Mouse (Mus musculus) heart, postnatal 10 days (tissue): ENCODE results near the gene Tbck. TPM values are rescaled to one million over a fixed set of nuclear protein-coding genes. Genes with fewer than 3 reads are reported as not detected.

Source experiments
- DNase-seq, 2 experiments: peaks; one replicate each; pipeline ENCODE4 v3.0.0; 2021
- intact Hi-C: fragments of 180-260 bp; cut with DNase I; formaldehyde crosslinking; loops from one replicate; pipeline ENCODE4 v1.15.1; 2025
- total RNA-seq, 2 experiments: library from RNA; stranded (reverse); gene quantifications; 2 replicates each; pipeline ENCODE4 v1.2.3; 2021

Gene Tbck
- total RNA-seq, 2 experiments from 2014 or later: 16.0 to 16.5 TPM

DNA sequence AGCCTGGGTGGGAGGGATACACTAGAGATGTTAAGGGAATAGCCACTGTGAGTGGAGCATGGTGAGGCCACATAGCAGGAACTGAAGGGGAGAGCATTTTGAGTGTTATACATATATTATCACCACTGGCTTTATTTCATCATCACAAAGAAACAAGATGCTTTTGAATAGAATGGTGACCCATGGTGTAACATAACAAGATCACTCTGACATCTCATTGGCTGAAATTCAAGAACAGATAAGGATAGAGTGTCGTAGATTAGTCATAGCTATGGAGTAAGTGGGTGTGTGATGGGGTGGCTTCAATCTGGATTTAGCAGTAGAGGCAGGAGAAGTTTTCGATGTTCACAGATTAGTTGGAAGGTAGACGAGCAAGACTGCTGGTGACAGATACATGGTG is 64.8 kb downstream of the Tbck start:
- intact Hi-C loops: no loop called here
- no peak for DNase-seq

DNA sequence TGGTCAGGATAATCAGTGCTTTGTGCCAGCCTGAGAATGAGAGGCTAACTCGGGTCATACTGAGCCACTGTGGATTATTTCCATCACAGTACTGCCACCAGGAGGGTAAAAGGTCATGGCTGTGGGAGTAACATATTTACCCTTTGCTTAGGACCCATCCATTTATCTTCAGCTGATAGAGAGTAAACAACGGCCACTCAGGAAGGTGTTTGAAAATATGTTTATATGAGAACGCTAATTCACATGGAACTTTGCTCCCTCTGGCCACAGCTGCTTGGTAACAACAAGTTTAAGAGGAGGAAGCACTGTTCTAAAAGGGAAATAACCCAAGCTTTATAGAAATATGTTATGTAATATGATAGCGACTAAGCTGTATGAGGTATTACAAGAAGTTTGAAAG is 68.8 kb downstream of the Tbck start:
- intact Hi-C loops: no loop called here
- no peak for DNase-seq

GRCm38 (mm10) chr3:132756274-132756673 is 72.3 kb downstream of the Tbck start:
- intact Hi-C loops: no loop called here
- no peak for DNase-seq

GRCm38 (mm10) chr3:132766033-132766726 is 82.2 kb downstream of the Tbck start:
- intact Hi-C loops: no loop called here
- DNase-seq: no peak

GRCm38 (mm10) chr3:132772054-132772453 is 88.1 kb downstream of the Tbck start:
- intact Hi-C loops: no loop called here
- DNase-seq: no peak

GRCm38 (mm10) chr3:132776686-132777085 is 92.7 kb downstream of the Tbck start:
- intact Hi-C loops: no loop called here
- no peak for DNase-seq

DNA sequence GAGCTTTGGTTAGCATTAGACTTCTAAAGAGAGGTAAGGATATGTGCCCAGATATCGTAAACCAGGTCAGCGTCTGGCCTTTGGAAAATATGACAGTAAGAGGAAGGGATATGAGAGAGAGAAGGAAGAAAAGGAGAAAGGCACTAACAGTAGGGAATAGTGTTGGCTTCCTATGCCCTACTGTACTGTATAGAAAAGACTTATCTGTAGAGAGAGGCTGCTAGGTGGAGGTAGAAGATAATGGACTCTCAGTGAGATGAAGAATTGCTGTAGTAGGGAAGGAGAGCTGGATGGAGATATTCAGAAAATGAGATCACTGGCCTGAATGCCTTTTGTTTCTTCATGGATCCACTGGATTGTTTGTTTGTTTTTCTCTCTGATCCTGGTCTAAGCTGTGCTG is 97.2 kb downstream of the Tbck start:
- DNase-seq: no peak
- intact Hi-C loops: no loop called here

DNA sequence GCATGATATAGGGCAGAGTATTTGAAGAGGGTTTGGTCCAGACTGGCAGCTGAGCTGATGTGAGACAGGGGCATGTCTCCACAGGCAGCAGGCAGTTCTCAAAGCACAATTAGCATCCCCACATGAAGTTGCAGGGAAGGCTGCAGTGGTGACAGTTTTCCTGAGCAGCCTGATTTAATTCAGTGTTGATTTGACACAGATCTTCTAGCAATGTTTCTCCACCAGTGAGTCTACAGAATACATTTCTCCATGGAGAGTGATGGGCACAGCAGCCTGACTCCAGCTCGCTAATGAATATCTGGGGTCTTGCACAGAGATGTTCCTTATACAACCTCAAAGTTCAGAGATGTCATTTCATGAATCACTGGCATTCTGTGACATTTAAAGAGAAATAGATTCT is 99.1 kb downstream of the Tbck start:
- intact Hi-C loops: no loop called here
- no peak for DNase-seq

- intact Hi-C loops: no loop called here
- DNase-seq: no peak
Measured at GRCm38 (mm10) chr3:132784732-132785131, 100.8 kb downstream of the Tbck start.

DNA sequence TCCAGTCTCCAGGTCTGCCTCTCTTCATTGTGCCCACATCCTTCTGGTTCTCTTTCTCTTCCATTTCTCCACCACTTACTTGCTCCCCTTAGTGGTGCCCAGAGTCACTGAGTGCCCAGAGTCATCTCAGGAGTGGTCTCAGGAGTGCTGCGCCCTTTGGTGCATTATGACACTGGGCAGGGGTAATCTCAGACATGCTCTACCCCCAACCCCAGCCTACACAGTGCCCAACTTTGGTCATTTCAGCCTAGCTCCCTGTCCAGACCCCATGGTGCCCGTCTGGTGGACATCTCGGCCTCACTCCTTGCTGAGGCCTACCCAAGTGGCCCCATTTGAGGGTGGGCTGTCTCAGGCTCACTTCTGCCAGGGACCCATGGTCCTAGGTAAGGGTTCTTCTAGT is 102.7 kb downstream of the Tbck start:
- no peak for DNase-seq
- intact Hi-C loops: no loop called here

DNA sequence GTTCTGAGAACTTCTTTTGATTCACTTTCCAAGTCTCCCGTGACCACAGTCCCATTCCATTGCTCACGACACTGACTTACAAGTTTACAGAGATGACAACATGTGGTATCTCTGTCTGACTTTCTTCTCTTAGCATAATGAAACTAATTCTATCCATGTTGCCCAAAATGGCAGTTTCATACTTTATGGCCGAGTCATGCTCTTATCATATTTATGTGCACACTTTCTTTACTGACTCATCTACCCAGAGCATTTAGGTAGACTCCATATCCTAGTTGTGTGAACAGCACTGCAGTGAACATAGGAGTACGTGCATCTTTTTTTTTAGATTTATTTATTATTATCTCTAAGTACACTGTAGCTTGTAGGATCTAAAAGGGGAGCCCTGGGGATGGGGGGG is 103.8 kb downstream of the Tbck start:
- intact Hi-C loops: no loop called here
- no peak for DNase-seq

DNA sequence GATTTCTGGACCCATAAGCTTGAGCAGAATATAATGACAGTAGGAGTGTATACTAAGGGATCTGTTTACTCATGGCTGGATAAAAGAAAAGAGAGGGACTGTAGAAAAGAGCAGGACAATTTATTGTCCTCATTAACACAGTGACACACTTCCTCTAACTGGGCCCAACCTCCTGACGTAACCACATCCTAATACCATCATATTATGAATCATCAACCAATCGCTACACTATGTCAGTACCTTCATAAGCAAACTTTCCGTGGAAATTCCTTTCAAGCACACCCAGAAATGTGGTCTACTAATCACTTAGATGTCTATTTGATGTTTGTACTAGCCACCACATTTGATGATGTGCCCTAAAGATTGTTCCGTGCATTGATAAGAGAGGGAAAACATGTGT is 107.2 kb downstream of the Tbck start:
- DNase-seq: no peak
- intact Hi-C loops: no loop called here

GRCm38 (mm10) chr3:132800196-132800595 is 116.3 kb downstream of the Tbck start:
- no peak for DNase-seq
- intact Hi-C loops: no loop called here

DNA sequence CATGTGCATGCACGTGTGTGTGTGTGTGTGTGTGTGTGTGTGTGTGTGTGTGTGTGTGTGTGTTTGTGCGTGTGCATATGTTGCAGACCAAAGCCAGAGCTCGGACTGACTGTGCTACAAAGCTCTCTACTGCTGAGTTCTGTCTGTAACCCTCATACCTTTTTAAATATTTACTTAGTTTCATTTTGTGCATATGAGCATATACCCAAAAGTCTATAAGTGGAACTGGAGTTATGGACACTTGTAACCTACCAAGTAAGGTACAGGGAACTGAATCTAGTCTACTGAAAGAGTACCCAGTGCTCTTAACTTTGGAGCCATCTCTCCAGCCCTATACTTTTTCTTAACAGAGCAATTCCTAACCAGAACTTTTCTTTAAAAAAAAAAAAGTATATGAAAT is 118.0 kb downstream of the Tbck start:
- DNase-seq: no peak
- intact Hi-C loops: no loop called here

GRCm38 (mm10) chr3:132807888-132808579 is 124.1 kb downstream of the Tbck start:
- intact Hi-C loops: no loop called here
- no peak for DNase-seq

DNA sequence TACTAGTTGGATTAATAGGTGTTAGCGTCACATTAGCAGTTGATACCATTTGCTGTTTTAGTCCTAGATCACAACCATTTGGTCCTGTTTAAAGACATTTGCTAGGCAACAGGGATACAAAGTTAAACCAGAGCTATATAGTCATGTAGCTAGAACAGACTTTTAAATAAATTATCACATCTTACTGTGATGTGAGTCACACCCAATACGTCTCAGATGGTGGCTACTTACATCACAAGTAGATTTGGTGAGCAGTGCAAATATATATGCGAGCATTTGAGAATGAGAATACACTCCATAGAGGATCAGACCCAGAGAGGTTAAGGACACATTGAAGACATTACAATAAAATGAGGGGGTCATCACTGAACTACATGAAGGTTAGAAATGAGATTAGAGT is 125.0 kb downstream of the Tbck start:
- no peak for DNase-seq
- intact Hi-C loops: no loop called here

DNA sequence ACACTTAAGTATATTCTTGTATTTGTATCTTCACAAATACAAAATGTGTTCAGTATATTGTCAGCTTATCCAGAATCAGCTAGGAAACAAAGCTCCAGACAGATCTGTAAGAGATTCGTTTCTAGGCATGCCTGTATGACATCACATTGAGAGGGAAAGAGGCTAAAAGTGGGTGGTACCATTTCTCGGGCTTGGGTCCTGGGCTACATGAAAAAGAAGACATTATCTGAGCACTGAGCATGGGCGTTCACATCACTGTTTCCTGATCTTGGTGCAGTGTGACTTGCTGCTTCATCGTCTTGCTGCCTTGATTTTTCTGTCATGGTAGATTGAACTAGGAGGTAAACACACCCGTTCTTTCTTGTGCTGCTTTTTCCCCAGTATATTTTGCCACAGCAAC is 127.8 kb downstream of the Tbck start:
- intact Hi-C loops: no loop called here

DNA sequence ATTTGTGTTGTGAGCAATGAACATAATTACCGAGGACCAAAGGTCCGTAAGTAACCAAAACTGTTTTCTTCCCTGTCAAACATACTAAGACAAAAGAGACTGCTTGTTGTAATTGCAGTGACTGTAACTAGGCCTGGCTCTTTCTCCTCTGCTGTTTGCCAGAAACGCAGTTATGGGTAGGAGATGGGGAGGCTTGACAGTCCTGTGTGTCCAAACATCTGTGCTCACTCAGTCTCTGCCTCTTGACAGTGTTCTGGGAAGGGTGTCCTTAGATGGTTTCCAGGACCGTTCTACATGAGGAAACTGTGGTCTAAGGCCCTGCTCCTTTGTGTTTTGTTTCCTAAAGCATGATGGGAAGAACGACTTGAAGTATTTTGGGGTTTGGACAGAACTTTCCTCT is 128.4 kb downstream of the Tbck start:
- peak; percentile 51 to 54 for DNase-seq
- intact Hi-C loops: no loop called here

More for the DNA sequence above, 127.8 kb downstream of the Tbck start:
- peak in 1 of 2 experiments; percentile 12 for DNase-seq

GRCm38 (mm10) chr3:132813147-132813546 is 129.2 kb downstream of the Tbck start:
- no peak for DNase-seq
- intact Hi-C loops: no loop called here

- DNase-seq: no peak
- intact Hi-C loops: no loop called here
Measured at GRCm38 (mm10) chr3:132813706-132814497, 130.0 kb downstream of the Tbck start.

DNA sequence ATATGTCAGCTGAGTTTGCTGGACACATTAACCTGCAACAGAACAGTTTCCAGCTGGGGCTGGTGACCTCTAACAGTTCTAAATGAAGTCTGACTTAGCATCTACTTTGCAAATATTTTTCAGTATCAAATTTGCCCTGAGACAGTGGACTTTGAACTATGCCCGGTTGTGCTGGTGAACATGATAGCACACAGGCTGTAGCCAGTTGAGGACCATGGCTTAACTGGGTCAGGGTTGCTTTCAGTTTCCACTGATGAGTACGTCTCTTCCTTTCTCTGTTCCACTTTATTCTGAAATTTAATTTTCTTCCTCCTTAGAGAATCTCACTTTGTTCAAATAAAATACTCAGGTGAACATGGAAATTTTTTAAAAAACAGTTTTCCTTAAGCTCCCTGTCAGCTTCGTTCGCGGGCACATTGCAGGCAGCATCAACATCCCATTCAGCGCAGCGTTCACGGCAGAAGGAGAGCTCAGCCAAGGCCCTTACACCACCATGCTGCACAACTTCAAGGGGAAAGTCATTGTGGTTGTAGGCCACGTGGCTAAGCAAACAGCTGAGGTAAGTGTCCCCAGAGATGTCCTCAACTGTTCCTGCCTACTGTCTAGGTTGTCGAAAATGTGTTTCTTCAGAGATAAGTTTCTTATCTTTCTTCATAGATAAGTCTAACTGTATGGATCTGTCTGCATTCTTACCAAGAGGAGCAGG is 131.0 kb downstream of the Tbck start:
- DNase-seq: no peak
- intact Hi-C loops: no loop called here
